In the genomic region with DNA sequence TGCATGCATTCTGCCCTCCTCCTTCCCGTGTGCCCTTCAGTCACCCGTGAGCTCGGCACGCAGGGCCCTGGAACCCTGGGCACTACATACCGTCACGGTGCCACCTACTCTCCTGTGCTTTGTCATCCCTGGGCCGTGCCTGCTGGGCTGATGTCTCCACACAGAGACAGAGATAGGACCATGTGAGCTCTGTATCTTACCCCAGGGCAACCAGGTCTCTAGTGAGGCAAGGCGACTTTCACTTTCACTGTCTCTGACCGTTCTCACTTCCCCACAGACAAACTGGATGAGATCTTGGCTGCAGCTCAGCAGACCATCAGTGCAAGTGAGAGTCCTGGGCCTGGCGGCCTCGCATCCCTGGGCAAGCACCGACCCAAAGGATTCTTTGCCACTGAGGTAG, we compare ENCODE assay signal across 16 mouse cellular contexts. TPM values are rescaled to one million over a fixed set of nuclear protein-coding genes. Genes with fewer than 3 reads are reported as not detected.
DNase-seq lines count a peak whose midpoint lies in the region; ATAC-seq and TF ChIP-seq lines count a peak whose summit lies in the region.
"Had no signal": no experiment of that assay in that cellular context is flagged by ENCODE, and none has a peak within 500 bp of the region (broad histone marks: within the 10 kb centered on the region; RNA-seq: fewer than 3 reads in every experiment).

No protein-coding gene starts in this region.

- WGBS in spleen, adult 2 months, result 23% methylated on average over 12 of the region's 12 CpGs
- 82% methylated on average over 12 of the region's 12 CpGs for WGBS in midbrain, embryonic 16.5 days

- no peaks in the 10 kb centered on the region for H3K36me3 ChIP-seq in G1E (replicated peaks)
- no peaks in the 10 kb centered on the region for H3K36me3 ChIP-seq in spleen, adult 2 months (ENCODE audit: control insufficient read depth, insufficient read depth, low read length)
- H3K36me3 ChIP-seq in midbrain, embryonic 16.5 days (ENCODE audit: control insufficient read depth, insufficient read depth, low read length), result peaks cover 39% of the 10 kb centered on the region
- H3K36me3 ChIP-seq: embryonic facial prominence, embryonic 10.5 days had no signal

- no peak for ATAC-seq in G1E (ENCODE audit: extremely low read depth, insufficient number of reproducible peaks, low FRiP score, poor library complexity, severe bottlenecking)
- no peak for ATAC-seq in midbrain, embryonic 16.5 days

- H3K9me3 ChIP-seq in G1E (replicated peaks), result no peaks in the 10 kb centered on the region
- no peaks in the 10 kb centered on the region for H3K9me3 ChIP-seq in midbrain, embryonic 16.5 days (replicated peaks; ENCODE audit: control insufficient read depth, low read length, poor library complexity, severe bottlenecking)
- H3K9me3 ChIP-seq: embryonic facial prominence, embryonic 10.5 days; forebrain, embryonic 10.5 days; limb, embryonic 15.5 days; neural tube, embryonic 12.5 days had no signal

- no peak for TF ChIP-seq CTCF in G1E (IDR thresholded peaks at IDR 0.05; ENCODE audit: low read depth, low read length)
- TF ChIP-seq CTCF in spleen, adult 2 months (IDR thresholded peaks at IDR 0.05; ENCODE audit: extremely low read depth, insufficient read depth, insufficient read length, insufficient replicate concordance), result no peak

- TF ChIP-seq POLR2A in spleen, adult 2 months (IDR thresholded peaks at IDR 0.05; ENCODE audit: low read depth, low read length), result no peak

- no peak overlapping the region for H3K4me2 ChIP-seq in midbrain, embryonic 16.5 days (ENCODE audit: low read length)
- H3K4me2 ChIP-seq: limb, embryonic 15.5 days; neural tube, embryonic 12.5 days had no signal

- DNase-seq in spleen, adult 12 weeks (ENCODE audit: low spot score), result peak; percentile 17
- no peak for DNase-seq in spleen, postnatal 14 days (ENCODE audit: low spot score in 2 of 2)
- no peak for DNase-seq in G1E (ENCODE audit: low spot score)
- peak; percentile 30 for DNase-seq in induced T-regulatory cell, adult 2 months (ENCODE audit: low read depth)
- peak; percentile 42 to 56 for DNase-seq in spleen, adult 2 months (ENCODE audit: low read depth in 1 of 2, low spot score in 2 of 2)
- no peak for DNase-seq in cerebellum, adult 11 months
- DNase-seq in cerebellum, adult 11-12 months, result no peak
- DNase-seq: adrenal gland, postnatal 36 days; cerebellum, adult 8-10 months; right cerebral cortex, adult 18-20 months had no signal

- H3K27me3 ChIP-seq in G1E (ENCODE audit: insufficient read depth, low read length), result peaks cover 36% of the 10 kb centered on the region
- H3K27me3 ChIP-seq in spleen, adult 2 months (ENCODE audit: control insufficient read depth, insufficient read depth, low read length), result no peaks in the 10 kb centered on the region
- H3K27me3 ChIP-seq in midbrain, embryonic 16.5 days (ENCODE audit: control insufficient read depth, insufficient read depth, low read depth, low read length), result no peaks in the 10 kb centered on the region

- H3K4me1 ChIP-seq in G1E (ENCODE audit: insufficient read depth, low read depth, low read length), result peaks cover 11% of the 10 kb centered on the region
- peaks cover 3% of the 10 kb centered on the region; the same call in 1 of the 2 replicates for H3K4me1 ChIP-seq in spleen, adult 2 months (ENCODE audit: control insufficient read depth, insufficient read depth, insufficient read length)
- H3K4me1 ChIP-seq in midbrain, embryonic 16.5 days (ENCODE audit: control insufficient read depth, insufficient read depth, low read length), result no peaks in the 10 kb centered on the region
- H3K4me1 ChIP-seq: neural tube, embryonic 12.5 days had no signal

- no peak overlapping the region for H3K27ac ChIP-seq in spleen, adult 2 months (ENCODE audit: insufficient read depth, low read length)
- H3K27ac ChIP-seq in midbrain, embryonic 16.5 days (ENCODE audit: low read length), result no peak overlapping the region
- H3K27ac ChIP-seq: embryonic facial prominence, embryonic 10.5 days; kidney, postnatal 0 days; limb, embryonic 15.5 days; neural tube, embryonic 12.5 days had no signal

- H3K9ac ChIP-seq in midbrain, embryonic 16.5 days (ENCODE audit: low read depth, low read length), result no peak overlapping the region
- H3K9ac ChIP-seq: limb, embryonic 15.5 days; neural tube, embryonic 12.5 days had no signal

- peak overlapping the region; percentile 10; the same call in 1 of the 2 replicates for H3K4me3 ChIP-seq in G1E (ENCODE audit: low read depth, low read length)
- peak overlapping the region; percentile 58; the same call in 1 of the 2 replicates for H3K4me3 ChIP-seq in spleen, adult 2 months (ENCODE audit: extremely low read depth, insufficient read depth, insufficient read length)
- no peak overlapping the region for H3K4me3 ChIP-seq in midbrain, embryonic 16.5 days (ENCODE audit: low read depth, low read length)
- H3K4me3 ChIP-seq: embryonic facial prominence, embryonic 10.5 days; forebrain, embryonic 10.5 days; limb, embryonic 15.5 days; neural tube, embryonic 12.5 days had no signal

RNA-seq across cellular contexts. Expression of a gene that starts 34.6 kb away (rescaled TPM):
- total RNA-seq in G1E (2014; fragmentation: Nextera tagmentation) (0.08 TPM in 1 of 2 replicates, not detected in the other), G1E (2017) (under 0.01 and 0.11 TPM in 2 replicates)
- 0.13 and 0.20 TPM in 2 replicates for polyA plus RNA-seq in G1E (2012)
- polyA plus RNA-seq in spleen, adult 2 months (2012; rRNA removed), result 4.5 and 4.8 TPM in 2 replicates
- polyA plus RNA-seq in midbrain, embryonic 16.5 days (2015; fragmentation: Nextera tagmentation; extraction: Ambion mirVana), result 35.6 and 36.8 TPM in 2 replicates

RNA-seq across cellular contexts. Expression of a gene that starts 37.9 kb away (rescaled TPM):
- total RNA-seq in G1E (2014; fragmentation: Nextera tagmentation) (3.1 and 5.3 TPM in 2 replicates), G1E (2017) (2.6 and 3.3 TPM in 2 replicates)
- polyA plus RNA-seq in G1E (2012), result 1.8 and 2.2 TPM in 2 replicates
- 4.0 and 5.2 TPM in 2 replicates for polyA plus RNA-seq in spleen, adult 2 months (2012; rRNA removed)
- polyA plus RNA-seq in midbrain, embryonic 16.5 days (2015; fragmentation: Nextera tagmentation; extraction: Ambion mirVana), result 4.0 and 4.2 TPM in 2 replicates

RNA-seq across cellular contexts. Expression of a gene that starts 39.3 kb away (rescaled TPM):
- total RNA-seq in G1E (2014; fragmentation: Nextera tagmentation) (not detected in 2 replicates), G1E (2017) (not detected in 2 replicates)
- 0.02 TPM in 1 of 2 replicates, not detected in the other for polyA plus RNA-seq in G1E (2012)
- polyA plus RNA-seq in spleen, adult 2 months (2012; rRNA removed), result 1.2 and 2.5 TPM in 2 replicates
- polyA plus RNA-seq in midbrain, embryonic 16.5 days (2015; fragmentation: Nextera tagmentation; extraction: Ambion mirVana), result 57.4 and 73.2 TPM in 2 replicates

RNA-seq across cellular contexts. Expression of a gene that starts 41.0 kb away (rescaled TPM):
- total RNA-seq in G1E (2014; fragmentation: Nextera tagmentation) (2.5 TPM in 1 of 2 replicates, not detected in the other), G1E (2017) (0.11 and 0.41 TPM in 2 replicates)
- polyA plus RNA-seq in G1E (2012), result 0.49 and 0.61 TPM in 2 replicates
- 0.40 and 0.68 TPM in 2 replicates for polyA plus RNA-seq in spleen, adult 2 months (2012; rRNA removed)
- 2.0 and 3.6 TPM in 2 replicates for polyA plus RNA-seq in midbrain, embryonic 16.5 days (2015; fragmentation: Nextera tagmentation; extraction: Ambion mirVana)

Comparison
In these comparisons a context has a peak if more than half of its experiments do, and no peak if none do; other contexts are left out.
1. DNase-seq: peak in spleen, adult 12 weeks (single experiment), induced T-regulatory cell, adult 2 months (single experiment) and spleen, adult 2 months (2 of 2); none in spleen, postnatal 14 days (0 of 2), G1E (single experiment), cerebellum, adult 11 months (single experiment) and cerebellum, adult 11-12 months (single experiment).
2. RNA of a gene that starts 39.3 kb away (polyA plus RNA-seq): 57.4 to 73.2 TPM in midbrain, embryonic 16.5 days; 1.2 to 2.5 TPM in spleen, adult 2 months and 0.02 TPM in G1E; every median in the first group is over 10 times any median in the second.